Mouse (Mus musculus): ENCODE measurements at regions not wholly inside any gene's neighbourhood (a gene's known extent, or its start where the extent isn't known, plus 50 kb on each side); places are given as distances from the start of the nearest gene placed in this dataset.

GRCm38 (mm10) chr7:95919932-95920331 is 251.1 kb upstream of the Tenm4 start:
- H3K9ac ChIP-seq (ENCODE audit: low read depth, low read length), result no peak overlapping the region
- no peak for DNase-seq (ENCODE audit: low spot score)
- ATAC-seq (replicated peaks; ENCODE audit: low FRiP score, low read depth), result no peak

GRCm38 (mm10) chr7:95924805-95925204 is 246.2 kb upstream of the Tenm4 start:
- ATAC-seq (replicated peaks; ENCODE audit: low FRiP score, low read depth) (peak; percentile 57; the same call in 1 of the 2 replicates), DNase-seq (ENCODE audit: low spot score) (peak; percentile 13)
- TF ChIP-seq CTCF (IDR thresholded peaks at IDR 0.05; ENCODE audit: low read depth), result no peak
- Histone ChIP-seq H3K4me2 (ENCODE audit: low read length) (no peak overlapping the region), H3K27me3 (ENCODE audit: insufficient read depth, low read length) (no peaks in the 10 kb centered on the region), H3K27ac (no peak overlapping the region), H3K4me1 (replicated peaks; ENCODE audit: insufficient read depth, low read length) (no peaks in the 10 kb centered on the region), H3K9ac (ENCODE audit: low read depth, low read length) (no peak overlapping the region), H3K9me3 (replicated peaks; ENCODE audit: low read length) (no peaks in the 10 kb centered on the region), H3K36me3 (ENCODE audit: insufficient read depth, low read length) (no peaks in the 10 kb centered on the region), H3K4me3 (replicated peaks; ENCODE audit: low read depth, low read length) (no peak overlapping the region)
- 42% methylated on average over 2 of the region's 2 CpGs for WGBS

More at GRCm38 (mm10) chr7:95919932-95920331, 251.1 kb upstream of the Tenm4 start:
- H3K9me3 ChIP-seq (replicated peaks; ENCODE audit: low read length), result no peaks in the 10 kb centered on the region
- H3K27me3 ChIP-seq (ENCODE audit: insufficient read depth, low read length), result no peaks in the 10 kb centered on the region
- TF ChIP-seq CTCF (IDR thresholded peaks at IDR 0.05; ENCODE audit: low read depth), result no peak
- WGBS, result 88% methylated on average over 3 of the region's 3 CpGs
- H3K27ac ChIP-seq, result no peak overlapping the region
- no peak overlapping the region for H3K4me2 ChIP-seq (ENCODE audit: low read length)
- no peaks in the 10 kb centered on the region for H3K36me3 ChIP-seq (ENCODE audit: insufficient read depth, low read length)
- H3K4me1 ChIP-seq (replicated peaks; ENCODE audit: insufficient read depth, low read length), result no peaks in the 10 kb centered on the region
- no peak overlapping the region for H3K4me3 ChIP-seq (replicated peaks; ENCODE audit: low read depth, low read length)

- 86% methylated on average over 6 of the region's 6 CpGs for WGBS
- Histone ChIP-seq H3K4me1 (replicated peaks; ENCODE audit: insufficient read depth, low read length) (no peaks in the 10 kb centered on the region), H3K27me3 (ENCODE audit: insufficient read depth, low read length) (no peaks in the 10 kb centered on the region), H3K4me3 (replicated peaks; ENCODE audit: low read depth, low read length) (no peak overlapping the region), H3K9me3 (replicated peaks; ENCODE audit: low read length) (no peaks in the 10 kb centered on the region), H3K27ac (no peak overlapping the region), H3K36me3 (ENCODE audit: insufficient read depth, low read length) (no peaks in the 10 kb centered on the region), H3K4me2 (ENCODE audit: low read length) (no peak overlapping the region), H3K9ac (ENCODE audit: low read depth, low read length) (no peak overlapping the region)
- TF ChIP-seq CTCF (IDR thresholded peaks at IDR 0.05; ENCODE audit: low read depth), result no peak
- ATAC-seq (replicated peaks; ENCODE audit: low FRiP score, low read depth), result no peak
- no peak for DNase-seq (ENCODE audit: low spot score)
Observed at GRCm38 (mm10) chr7:95926119-95927039, 244.7 kb upstream of the Tenm4 start.

GRCm38 (mm10) chr7:95936599-95936998 is 234.4 kb upstream of the Tenm4 start:
- H3K4me1 ChIP-seq (replicated peaks; ENCODE audit: insufficient read depth, low read length), result no peaks in the 10 kb centered on the region
- H3K9ac ChIP-seq (ENCODE audit: low read depth, low read length), result no peak overlapping the region
- ATAC-seq (replicated peaks; ENCODE audit: low FRiP score, low read depth) (no peak), DNase-seq (ENCODE audit: low spot score) (no peak)
- WGBS, result 81% methylated on average over 5 of the region's 5 CpGs
- no peaks in the 10 kb centered on the region for H3K36me3 ChIP-seq (ENCODE audit: insufficient read depth, low read length)
- H3K4me3 ChIP-seq (replicated peaks; ENCODE audit: low read depth, low read length), result no peak overlapping the region
- no peak for TF ChIP-seq CTCF (IDR thresholded peaks at IDR 0.05; ENCODE audit: low read depth)
- H3K4me2 ChIP-seq (ENCODE audit: low read length), result no peak overlapping the region
- no peaks in the 10 kb centered on the region for H3K9me3 ChIP-seq (replicated peaks; ENCODE audit: low read length)
- H3K27me3 ChIP-seq (ENCODE audit: insufficient read depth, low read length), result no peaks in the 10 kb centered on the region
- no peak overlapping the region for H3K27ac ChIP-seq

GRCm38 (mm10) chr7:95943420-95943819 is 227.6 kb upstream of the Tenm4 start:
- H3K9me3 ChIP-seq (replicated peaks; ENCODE audit: low read length), result no peaks in the 10 kb centered on the region
- DNase-seq (ENCODE audit: low spot score), result peak; percentile 4

GRCm38 (mm10) chr7:95952395-95952794 is 218.7 kb upstream of the Tenm4 start:
- Histone ChIP-seq H3K4me2 (ENCODE audit: low read length) (no peak overlapping the region), H3K9ac (ENCODE audit: low read depth, low read length) (no peak overlapping the region), H3K27ac (no peak overlapping the region), H3K4me1 (replicated peaks; ENCODE audit: insufficient read depth, low read length) (no peaks in the 10 kb centered on the region), H3K27me3 (ENCODE audit: insufficient read depth, low read length) (no peaks in the 10 kb centered on the region), H3K4me3 (replicated peaks; ENCODE audit: low read depth, low read length) (no peak overlapping the region), H3K36me3 (ENCODE audit: insufficient read depth, low read length) (no peaks in the 10 kb centered on the region), H3K9me3 (replicated peaks; ENCODE audit: low read length) (no peaks in the 10 kb centered on the region)
- ATAC-seq (replicated peaks; ENCODE audit: low FRiP score, low read depth) (no peak), DNase-seq (ENCODE audit: low spot score) (no peak)
- no peak for TF ChIP-seq CTCF (IDR thresholded peaks at IDR 0.05; ENCODE audit: low read depth)
- WGBS, result 87% methylated on average over 2 of the region's 2 CpGs

More at GRCm38 (mm10) chr7:95943420-95943819, 227.6 kb upstream of the Tenm4 start:
- H3K27me3 ChIP-seq (ENCODE audit: insufficient read depth, low read length), result no peaks in the 10 kb centered on the region
- no peak overlapping the region for H3K27ac ChIP-seq
- 74% methylated on average over 6 of the region's 6 CpGs for WGBS
- H3K4me1 ChIP-seq (replicated peaks; ENCODE audit: insufficient read depth, low read length), result no peaks in the 10 kb centered on the region
- no peak overlapping the region for H3K4me2 ChIP-seq (ENCODE audit: low read length)
- H3K4me3 ChIP-seq (replicated peaks; ENCODE audit: low read depth, low read length), result no peak overlapping the region
- ATAC-seq (replicated peaks; ENCODE audit: low FRiP score, low read depth), result no peak
- no peak for TF ChIP-seq CTCF (IDR thresholded peaks at IDR 0.05; ENCODE audit: low read depth)
- no peak overlapping the region for H3K9ac ChIP-seq (ENCODE audit: low read depth, low read length)
- H3K36me3 ChIP-seq (ENCODE audit: insufficient read depth, low read length), result no peaks in the 10 kb centered on the region

All from kidney, postnatal 0 days (tissue).